Mouse (Mus musculus) liver, embryonic 15.5 days (tissue): ENCODE measurements around the gene Gm19345. TPM values are rescaled to one million over a fixed set of nuclear protein-coding genes. Genes with fewer than 3 reads are reported as not detected.

Source experiments
- ATAC-seq: fragments of 200-750 bp; cut with Nextera tagmentation; 2 replicates; pipeline ENCODE4 v1.8.0; 2017; ENCODE audit warnings: moderate number of reproducible peaks, mild to moderate bottlenecking, moderate library complexity; ENCODE audit not compliant: insufficient read depth
- H3K27ac ChIP-seq: fragments of 300-500 bp; sonication (generic); replicated peaks from 2 replicates; pipeline ENCODE4 v1.5.1; 2015; ENCODE audit warnings: mild to moderate bottlenecking, inconsistent platforms
- H3K27me3 ChIP-seq: fragments of 300-500 bp; sonication (generic); 2 replicates; pipeline ENCODE4 v1.6.1; 2015; ENCODE audit warnings: mild to moderate bottlenecking, inconsistent platforms
- H3K36me3 ChIP-seq: fragments of 300-500 bp; sonication (generic); replicated peaks from 2 replicates; pipeline ENCODE4 v1.6.1; 2015; ENCODE audit warnings: moderate library complexity, mild to moderate bottlenecking, inconsistent platforms
- H3K4me1 ChIP-seq: fragments of 300-500 bp; sonication (generic); replicated peaks from 2 replicates; pipeline ENCODE4 v1.6.1; 2015; ENCODE audit warnings: inconsistent platforms
- H3K4me2 ChIP-seq: fragments of 300-500 bp; sonication (generic); 2 replicates; pipeline ENCODE4 v1.6.1; 2015; ENCODE audit warnings: moderate library complexity, mild to moderate bottlenecking, inconsistent platforms
- H3K4me3 ChIP-seq: fragments of 300-500 bp; sonication (generic); replicated peaks from 2 replicates; pipeline ENCODE4 v1.5.1; 2015; ENCODE audit warnings: mild to moderate bottlenecking, inconsistent platforms
- H3K9ac ChIP-seq: fragments of 300-500 bp; sonication (generic); 2 replicates; pipeline ENCODE4 v1.6.1; 2015; ENCODE audit warnings: moderate library complexity, mild to moderate bottlenecking, inconsistent platforms
- H3K9me3 ChIP-seq: fragments of 300-500 bp; sonication (generic); replicated peaks from 2 replicates; pipeline ENCODE4 v1.6.1; 2016; ENCODE audit warnings: inconsistent platforms
- WGBS: fragments of 180-500 bp; shearing (Covaris S2); methylation state at CpG from one replicate; pipeline ENCODE4 v1.1.7; 2015; ENCODE audit warnings: mixed read lengths; ENCODE audit not compliant: insufficient replicate concordance; 5-methylcytosine and 5-hydroxymethylcytosine counted together
- polyA plus RNA-seq: library from polyadenylated mRNA; unstranded; fragments of >200 nt; fragmentation: Nextera tagmentation; extraction: Ambion mirVana; gene quantifications from 2 replicates; pipeline ENCODE4 v1.2.1, GENCODE M21; 2015

Gm19345 gene
- polyA plus RNA-seq, result not detected in 2 replicates

GRCm38 (mm10) chr7:19851858-19852570 is at the start of gene Gm19345:
Gene Gm19345, plus strand, starts transcription at chr7:19852003.
- Histone ChIP-seq H3K27me3 (peaks cover 26% of the 10 kb centered on the region), H3K36me3 (no peaks in the 10 kb centered on the region), H3K4me2 (peak within 1 kb of the TSS; percentile 36), H3K9me3 (no peaks in the 10 kb centered on the region), H3K4me3 (no peak within 1 kb of the TSS), H3K27ac (no peak within 1 kb of the TSS), H3K9ac (no peak within 1 kb of the TSS), H3K4me1 (peaks cover 7% of the 10 kb centered on the region; the same call in 1 of the 2 replicates)
- 6% methylated on average over 29 of the region's 33 CpGs for WGBS
- ATAC-seq, result peak; percentile 42; the same call in 1 of the 2 replicates

GRCm38 (mm10) chr7:19802995-19803394 is 48.8 kb upstream of the Gm19345 start:
- WGBS, result 20% methylated on average over 7 of the region's 7 CpGs
- no peak for ATAC-seq
- H3K27me3 ChIP-seq, result no peaks in the 10 kb centered on the region
- no peaks in the 10 kb centered on the region for H3K9me3 ChIP-seq
- H3K9ac ChIP-seq, result no peak overlapping the region
- H3K4me1 ChIP-seq, result 0 out of 2 replicates have a peak, but pooled peaks cover 7% of the 10 kb centered on the region
- H3K36me3 ChIP-seq, result no peaks in the 10 kb centered on the region
- H3K4me2 ChIP-seq, result no peak overlapping the region
- H3K4me3 ChIP-seq, result no peak overlapping the region
- no peak overlapping the region for H3K27ac ChIP-seq

GRCm38 (mm10) chr7:19806356-19806969 is 45.3 kb upstream of the Gm19345 start:
- Histone ChIP-seq H3K36me3 (no peaks in the 10 kb centered on the region; the same call in 1 of the 2 replicates), H3K4me2 (no peak overlapping the region), H3K27me3 (no peaks in the 10 kb centered on the region), H3K9me3 (no peaks in the 10 kb centered on the region), H3K27ac (no peak overlapping the region), H3K4me3 (no peak overlapping the region), H3K4me1 (peaks cover 13% of the 10 kb centered on the region; the same call in 1 of the 2 replicates), H3K9ac (no peak overlapping the region)
- no peak for ATAC-seq
- WGBS, result 69% methylated on average over 8 of the region's 8 CpGs

GRCm38 (mm10) chr7:19809369-19809768 is 42.4 kb upstream of the Gm19345 start:
- ATAC-seq, result no peak
- Histone ChIP-seq H3K9me3 (no peaks in the 10 kb centered on the region), H3K27ac (no peak overlapping the region), H3K36me3 (no peaks in the 10 kb centered on the region; the same call in 1 of the 2 replicates), H3K9ac (no peak overlapping the region), H3K4me1 (peaks cover 14% of the 10 kb centered on the region), H3K4me3 (no peak overlapping the region), H3K27me3 (no peaks in the 10 kb centered on the region), H3K4me2 (no peak overlapping the region; the same call in 1 of the 2 replicates)
- 32% methylated on average over 27 of the region's 27 CpGs for WGBS

GRCm38 (mm10) chr7:19811114-19811513 is 40.7 kb upstream of the Gm19345 start:
- Histone ChIP-seq H3K27ac (no peak overlapping the region), H3K4me2 (no peak overlapping the region), H3K9ac (no peak overlapping the region), H3K36me3 (no peaks in the 10 kb centered on the region; the same call in 1 of the 2 replicates), H3K4me3 (no peak overlapping the region), H3K27me3 (peaks cover 2% of the 10 kb centered on the region; the same call in 1 of the 2 replicates), H3K4me1 (peaks cover 21% of the 10 kb centered on the region), H3K9me3 (no peaks in the 10 kb centered on the region)
- 26% methylated on average over 22 of the region's 22 CpGs for WGBS
- ATAC-seq, result no peak

- Histone ChIP-seq H3K4me3 (no peak overlapping the region), H3K27me3 (peaks cover 19% of the 10 kb centered on the region), H3K4me1 (peaks cover 35% of the 10 kb centered on the region), H3K27ac (no peak overlapping the region), H3K9me3 (no peaks in the 10 kb centered on the region), H3K36me3 (no peaks in the 10 kb centered on the region; the same call in 1 of the 2 replicates), H3K9ac (no peak overlapping the region), H3K4me2 (no peak overlapping the region)
- no peak for ATAC-seq
- 60% methylated on average over 4 of the region's 4 CpGs for WGBS
Measured at GRCm38 (mm10) chr7:19813161-19813560, 38.6 kb upstream of the Gm19345 start.

- WGBS, result 30% methylated on average over 6 of the region's 6 CpGs
- ATAC-seq, result no peak
Measured at GRCm38 (mm10) chr7:19813579-19814122, 38.2 kb upstream of the Gm19345 start.

GRCm38 (mm10) chr7:19815296-19816223 is 36.2 kb upstream of the Gm19345 start:
- ATAC-seq, result peak; percentile 27; the same call in 1 of the 2 replicates
- Histone ChIP-seq H3K36me3 (peaks cover 6% of the 10 kb centered on the region; the same call in 1 of the 2 replicates), H3K9ac (no peak overlapping the region), H3K9me3 (no peaks in the 10 kb centered on the region; the same call in 1 of the 2 replicates), H3K4me1 (peaks cover 50% of the 10 kb centered on the region), H3K4me2 (peak overlapping the region; percentile 58), H3K4me3 (peak overlapping the region; percentile 45), H3K27ac (peak overlapping the region; percentile 85; the same call in 1 of the 2 replicates), H3K27me3 (peaks cover 19% of the 10 kb centered on the region)
- 29% methylated on average over 17 of the region's 17 CpGs for WGBS

More at GRCm38 (mm10) chr7:19813579-19814122, 38.2 kb upstream of the Gm19345 start:
- Histone ChIP-seq H3K36me3 (no peaks in the 10 kb centered on the region; the same call in 1 of the 2 replicates), H3K27ac (no peak overlapping the region), H3K27me3 (peaks cover 19% of the 10 kb centered on the region), H3K4me2 (no peak overlapping the region), H3K9ac (no peak overlapping the region), H3K9me3 (no peaks in the 10 kb centered on the region), H3K4me3 (no peak overlapping the region), H3K4me1 (peaks cover 39% of the 10 kb centered on the region)

GRCm38 (mm10) chr7:19816224-19816771 is 35.5 kb upstream of the Gm19345 start:
- Histone ChIP-seq H3K4me2 (peak overlapping the region; percentile 58), H3K4me3 (peak overlapping the region; percentile 45), H3K4me1 (peaks cover 45% of the 10 kb centered on the region), H3K9me3 (no peaks in the 10 kb centered on the region; the same call in 1 of the 2 replicates), H3K9ac (peak overlapping the region; percentile 39; the same call in 1 of the 2 replicates), H3K27me3 (peaks cover 21% of the 10 kb centered on the region), H3K27ac (peak overlapping the region; percentile 85), H3K36me3 (peaks cover 6% of the 10 kb centered on the region; the same call in 1 of the 2 replicates)
- WGBS, result under 1% methylated on average over 27 of the region's 28 CpGs
- peak; percentile 51 for ATAC-seq
